Mouse (Mus musculus): ENCODE results near the gene Polr2h. TPM values are rescaled to one million over a fixed set of nuclear protein-coding genes. Genes with fewer than 3 reads are reported as not detected.

Gene Polr2h
- polyA plus RNA-seq, 1 experiment from 2014 or later = 50.5 TPM

DNA sequence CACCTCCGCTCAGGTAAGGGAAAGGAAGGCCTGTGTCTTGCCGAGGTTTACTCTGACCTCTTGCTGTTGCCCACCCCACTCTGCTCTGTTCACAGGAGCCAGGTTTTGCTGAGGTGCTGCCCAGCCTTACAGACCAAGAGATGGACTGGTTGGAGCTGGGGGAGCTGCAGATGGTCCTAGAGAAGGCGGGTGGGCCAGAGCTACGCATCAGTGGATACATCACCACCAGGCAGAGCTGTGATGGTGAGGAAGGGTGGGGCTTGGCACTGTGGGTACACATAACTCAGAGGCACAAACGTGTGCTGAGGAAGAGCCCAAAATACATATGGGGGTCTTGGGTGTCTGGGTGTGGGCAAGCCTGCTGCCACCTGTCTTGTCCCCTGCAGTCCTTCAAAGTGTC is 18.2 kb downstream of the Polr2h start:
- Histone ChIP-seq H3K9ac (no peak overlapping the region), H3K27ac (ENCODE audit: poor library complexity, severe bottlenecking) (no peak overlapping the region), H3K36me3 (no peaks in the 10 kb centered on the region), H3K4me1 (replicated peaks) (peaks cover 19% of the 10 kb centered on the region), H3K27me3 (replicated peaks) (peaks cover 68% of the 10 kb centered on the region), H3K9me3 (replicated peaks) (no peaks in the 10 kb centered on the region), H3K4me3 (no peak overlapping the region), H3K4me2 (no peak overlapping the region)
- WGBS = 68% methylated on average over 5 of the region's 5 CpGs
- no peak for ATAC-seq (ENCODE audit: insufficient number of reproducible peaks, low FRiP score)

DNA sequence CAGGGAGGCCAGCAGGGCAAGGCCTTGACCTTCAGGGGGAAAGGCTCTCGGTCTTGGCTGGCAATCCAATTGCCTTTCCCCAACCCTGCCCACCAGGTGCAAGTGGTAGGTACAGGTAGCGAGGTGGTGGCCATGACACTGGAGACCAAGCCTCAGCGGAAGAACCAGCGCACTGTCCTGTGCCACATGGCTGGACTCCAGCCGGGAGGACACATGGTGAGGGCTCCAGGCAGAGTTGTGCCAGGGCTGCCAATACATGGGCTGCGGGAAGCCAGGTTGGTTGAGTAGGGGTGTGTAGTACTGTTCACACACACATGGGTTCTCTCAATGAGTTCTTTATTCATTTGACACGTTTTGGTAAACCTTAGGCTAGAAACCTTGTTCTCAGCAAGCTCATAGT is 18.7 kb downstream of the Polr2h start:
- Histone ChIP-seq H3K27ac (ENCODE audit: poor library complexity, severe bottlenecking) (no peak overlapping the region), H3K4me3 (no peak overlapping the region), H3K9ac (no peak overlapping the region), H3K9me3 (replicated peaks) (no peaks in the 10 kb centered on the region), H3K27me3 (replicated peaks) (peaks cover 68% of the 10 kb centered on the region), H3K4me2 (no peak overlapping the region), H3K36me3 (no peaks in the 10 kb centered on the region), H3K4me1 (replicated peaks) (peaks cover 19% of the 10 kb centered on the region)
- no peak for ATAC-seq (ENCODE audit: insufficient number of reproducible peaks, low FRiP score)
- 81% methylated on average over 7 of the region's 7 CpGs for WGBS

DNA sequence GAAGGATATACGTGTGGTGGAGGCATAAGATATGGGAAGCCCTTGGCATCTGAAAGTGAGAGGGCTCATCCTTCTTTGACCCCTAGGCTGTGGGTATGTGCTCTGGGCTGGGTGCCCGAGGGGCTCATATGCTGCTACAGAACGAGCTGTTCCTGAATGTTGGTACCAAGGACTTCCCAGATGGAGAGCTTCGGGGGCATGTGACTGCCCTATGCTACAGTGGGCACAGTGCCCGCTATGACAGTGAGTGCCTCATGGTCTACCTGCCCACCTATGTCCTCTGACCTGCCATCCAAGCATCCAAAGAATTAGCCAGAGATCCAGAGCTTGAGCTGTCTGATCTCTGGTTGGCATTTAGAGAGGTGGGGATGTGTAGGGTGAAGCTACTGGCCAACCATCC is 19.4 kb downstream of the Polr2h start:
- H3K4me1 ChIP-seq (replicated peaks) = peaks cover 19% of the 10 kb centered on the region
- ATAC-seq (ENCODE audit: insufficient number of reproducible peaks, low FRiP score) = no peak
- H3K9ac ChIP-seq = no peak overlapping the region
- WGBS = 80% methylated on average over 5 of the region's 5 CpGs
- peaks cover 62% of the 10 kb centered on the region for H3K27me3 ChIP-seq (replicated peaks)
- H3K36me3 ChIP-seq = no peaks in the 10 kb centered on the region
- no peak overlapping the region for H3K27ac ChIP-seq (ENCODE audit: poor library complexity, severe bottlenecking)
- H3K4me2 ChIP-seq = no peak overlapping the region
- no peak overlapping the region for H3K4me3 ChIP-seq
- no peaks in the 10 kb centered on the region for H3K9me3 ChIP-seq (replicated peaks)

DNA sequence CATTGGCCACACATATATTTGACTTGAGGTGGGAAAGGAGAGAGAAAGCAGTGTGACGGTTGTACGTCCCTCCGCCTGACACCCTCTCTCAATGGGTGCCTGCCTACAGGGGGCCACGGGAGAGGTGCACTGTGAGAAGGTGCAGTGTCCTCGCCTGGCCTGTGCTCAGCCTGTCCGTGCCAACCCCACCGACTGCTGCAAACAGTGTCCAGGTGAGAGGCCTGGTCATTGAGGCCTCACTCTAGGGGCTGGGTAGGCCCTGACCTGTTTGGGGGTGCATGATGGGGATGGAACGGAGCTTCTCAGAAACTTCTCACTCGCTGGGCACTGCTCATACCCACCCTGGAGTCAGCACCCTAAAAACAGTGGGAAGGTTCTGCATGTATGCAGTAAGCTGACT is 22.4 kb downstream of the Polr2h start:
- 76% methylated on average over 9 of the region's 9 CpGs for WGBS
- Histone ChIP-seq H3K9me3 (replicated peaks) (no peaks in the 10 kb centered on the region), H3K27me3 (replicated peaks) (peaks cover 40% of the 10 kb centered on the region), H3K4me2 (no peak overlapping the region), H3K36me3 (no peaks in the 10 kb centered on the region), H3K27ac (ENCODE audit: poor library complexity, severe bottlenecking) (no peak overlapping the region), H3K9ac (no peak overlapping the region), H3K4me1 (replicated peaks) (no peaks in the 10 kb centered on the region), H3K4me3 (no peak overlapping the region)
- no peak for ATAC-seq (ENCODE audit: insufficient number of reproducible peaks, low FRiP score)

DNA sequence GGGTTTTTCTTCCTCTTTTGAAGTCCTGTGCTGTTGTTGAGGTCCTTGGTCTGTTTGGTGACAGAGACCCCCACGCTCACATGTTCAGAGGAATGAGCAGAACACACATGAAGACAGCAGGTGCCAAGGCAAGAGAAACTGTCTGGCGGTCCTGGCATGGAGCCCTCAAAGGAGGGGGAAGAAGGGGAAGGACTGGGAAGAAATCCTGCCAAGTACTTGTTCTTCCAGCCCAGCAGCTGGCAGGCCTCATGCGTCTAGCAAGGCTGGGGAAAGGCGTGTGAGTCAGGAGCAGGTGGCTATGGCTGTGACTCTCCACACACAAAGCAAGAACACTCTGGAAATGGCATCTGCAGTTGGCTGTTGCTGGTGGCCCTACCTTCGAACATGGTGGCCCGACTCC is 29.2 kb downstream of the Polr2h start:
- Histone ChIP-seq H3K9me3 (replicated peaks) (no peaks in the 10 kb centered on the region), H3K27me3 (replicated peaks) (no peaks in the 10 kb centered on the region), H3K9ac (no peak overlapping the region), H3K4me3 (no peak overlapping the region), H3K27ac (ENCODE audit: poor library complexity, severe bottlenecking) (no peak overlapping the region), H3K4me1 (replicated peaks) (no peaks in the 10 kb centered on the region), H3K4me2 (no peak overlapping the region), H3K36me3 (no peaks in the 10 kb centered on the region)
- 74% methylated on average over 6 of the region's 6 CpGs for WGBS
- ATAC-seq (ENCODE audit: insufficient number of reproducible peaks, low FRiP score) = no peak

DNA sequence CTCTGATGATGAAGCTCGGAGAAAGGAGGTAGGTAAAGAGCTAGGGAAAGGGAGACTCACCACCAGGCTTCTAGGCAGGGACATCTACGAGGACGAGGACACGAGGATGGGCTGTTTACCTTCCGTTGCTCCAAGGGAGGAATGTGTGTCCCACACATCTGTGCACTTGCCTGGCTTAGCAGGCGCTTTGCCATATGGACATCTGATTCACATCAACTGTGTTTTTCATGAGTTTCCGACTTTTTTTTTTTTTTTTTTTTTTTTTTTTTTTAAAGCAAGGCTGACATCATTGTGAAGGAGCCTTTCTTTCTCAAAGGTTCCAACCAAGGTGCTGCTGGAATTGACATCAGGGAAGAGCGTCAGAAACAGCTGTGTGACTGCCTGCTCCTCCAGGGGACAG is 33.1 kb downstream of the Polr2h start:
- no peaks in the 10 kb centered on the region for H3K36me3 ChIP-seq
- no peaks in the 10 kb centered on the region for H3K4me1 ChIP-seq (replicated peaks)
- H3K9ac ChIP-seq = no peak overlapping the region
- H3K4me3 ChIP-seq = no peak overlapping the region
- H3K9me3 ChIP-seq (replicated peaks) = 0 out of 2 replicates have a peak, but pooled peaks cover 2% of the 10 kb centered on the region
- ATAC-seq (ENCODE audit: insufficient number of reproducible peaks, low FRiP score) = no peak
- no peaks in the 10 kb centered on the region for H3K27me3 ChIP-seq (replicated peaks)
- 47% methylated on average over 8 of the region's 8 CpGs for WGBS
- no peak overlapping the region for H3K4me2 ChIP-seq
- H3K27ac ChIP-seq (ENCODE audit: poor library complexity, severe bottlenecking) = no peak overlapping the region

DNA sequence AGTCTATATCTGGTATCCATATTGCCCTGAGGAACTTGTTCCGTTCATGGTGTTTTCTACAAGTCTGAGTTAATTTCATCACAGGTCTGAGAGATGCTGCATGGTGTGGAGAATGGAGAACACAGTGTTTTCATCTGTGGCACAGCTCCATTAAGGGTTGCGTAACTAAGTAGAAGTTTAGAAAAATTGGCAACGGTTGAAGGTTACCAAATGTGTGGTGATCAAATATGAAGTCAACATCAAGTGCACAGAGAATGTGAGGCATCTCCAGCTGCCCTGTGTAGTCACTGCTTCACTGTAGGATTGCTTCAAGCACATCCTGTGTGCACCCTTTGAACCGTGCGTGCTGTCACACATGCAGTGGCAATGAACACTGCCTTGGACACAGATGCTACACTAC is 38.6 kb downstream of the Polr2h start:
- H3K27me3 ChIP-seq (replicated peaks) = no peaks in the 10 kb centered on the region
- H3K36me3 ChIP-seq = no peaks in the 10 kb centered on the region
- no peaks in the 10 kb centered on the region for H3K4me1 ChIP-seq (replicated peaks)
- ATAC-seq (ENCODE audit: insufficient number of reproducible peaks, low FRiP score) = no peak
- 0 out of 2 replicates have a peak, but pooled peaks cover 2% of the 10 kb centered on the region for H3K9me3 ChIP-seq (replicated peaks)
- WGBS = 83% methylated on average over 5 of the region's 5 CpGs
- H3K27ac ChIP-seq (ENCODE audit: poor library complexity, severe bottlenecking) = no peak overlapping the region
- H3K4me3 ChIP-seq = no peak overlapping the region
- H3K4me2 ChIP-seq = no peak overlapping the region
- H3K9ac ChIP-seq = no peak overlapping the region

DNA sequence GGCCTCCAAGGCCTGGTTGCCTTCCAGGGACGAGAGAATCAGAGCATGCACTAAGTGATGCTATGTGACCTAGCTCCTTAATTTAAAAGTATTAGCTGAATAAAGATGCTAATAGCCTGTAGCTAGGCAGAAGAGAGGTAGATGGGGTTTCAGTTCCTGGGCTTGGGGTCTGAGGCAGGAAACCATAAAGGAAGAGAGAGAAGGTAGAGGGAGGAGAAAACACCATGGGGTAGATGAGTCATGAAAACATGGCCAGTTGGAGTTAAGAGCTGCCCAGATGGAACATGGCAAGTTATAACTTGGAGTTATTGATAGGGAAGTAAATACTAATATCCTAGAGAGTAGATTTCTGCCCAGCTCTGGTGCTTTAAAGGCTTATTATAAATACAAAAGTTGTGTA is 39.9 kb downstream of the Polr2h start:
- 71% methylated on average over 1 of the region's 1 CpGs for WGBS
- no peaks in the 10 kb centered on the region for H3K4me1 ChIP-seq (replicated peaks)
- ATAC-seq (ENCODE audit: insufficient number of reproducible peaks, low FRiP score) = no peak

DNA sequence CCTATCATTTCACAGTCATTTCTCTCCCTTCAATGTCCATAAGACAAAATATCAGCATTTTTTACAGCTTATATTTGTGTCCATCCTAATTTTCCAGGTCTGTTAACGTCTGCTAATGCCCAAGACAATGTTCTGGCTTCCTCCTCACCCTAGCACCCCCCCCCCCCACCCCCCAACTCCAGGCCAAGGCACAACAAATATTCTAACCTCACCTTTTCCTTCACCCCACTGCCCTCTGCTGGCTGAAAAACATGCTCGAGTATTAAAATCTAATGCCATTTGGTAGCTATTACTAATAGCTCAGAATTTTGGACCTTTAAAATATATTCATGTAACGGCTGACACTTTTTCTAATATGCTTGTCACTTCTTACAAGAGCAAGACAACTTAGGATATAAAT is 44.2 kb downstream of the Polr2h start:
- Histone ChIP-seq H3K27me3 (replicated peaks) (no peaks in the 10 kb centered on the region), H3K4me2 (no peak overlapping the region), H3K9ac (no peak overlapping the region), H3K9me3 (replicated peaks) (no peaks in the 10 kb centered on the region), H3K36me3 (no peaks in the 10 kb centered on the region), H3K27ac (ENCODE audit: poor library complexity, severe bottlenecking) (no peak overlapping the region), H3K4me1 (replicated peaks) (no peaks in the 10 kb centered on the region), H3K4me3 (no peak overlapping the region)
- ATAC-seq (ENCODE audit: insufficient number of reproducible peaks, low FRiP score) = no peak
- 12% methylated on average over 3 of the region's 3 CpGs for WGBS

More for the DNA sequence above, 39.9 kb downstream of the Polr2h start:
- Histone ChIP-seq H3K9me3 (replicated peaks) (0 out of 2 replicates have a peak, but pooled peaks cover 2% of the 10 kb centered on the region), H3K9ac (no peak overlapping the region), H3K36me3 (no peaks in the 10 kb centered on the region), H3K4me2 (no peak overlapping the region), H3K27me3 (replicated peaks) (no peaks in the 10 kb centered on the region), H3K27ac (ENCODE audit: poor library complexity, severe bottlenecking) (no peak overlapping the region), H3K4me3 (no peak overlapping the region)

DNA sequence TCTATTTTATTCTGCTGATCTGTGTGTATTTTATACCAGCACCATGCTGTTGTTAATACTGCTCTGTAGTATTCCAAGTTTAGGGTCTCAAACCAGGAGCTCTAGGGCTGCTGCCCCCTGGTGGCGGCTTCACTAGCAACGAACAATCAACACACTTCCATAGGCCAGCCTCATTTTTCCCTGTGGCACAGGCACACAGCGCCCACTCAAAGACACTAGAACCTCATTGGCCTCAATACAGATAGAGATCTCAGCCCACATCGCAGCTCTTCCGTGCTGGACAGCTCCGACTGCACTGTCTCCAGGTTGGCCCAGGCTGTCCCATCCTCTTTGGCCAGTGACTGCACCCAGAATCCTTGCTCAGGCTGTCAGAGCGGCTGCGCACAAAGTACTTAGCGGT is 47.8 kb downstream of the Polr2h start:
- no peaks in the 10 kb centered on the region for H3K9me3 ChIP-seq (replicated peaks)
- no peak overlapping the region for H3K9ac ChIP-seq
- H3K27me3 ChIP-seq (replicated peaks) = no peaks in the 10 kb centered on the region
- H3K27ac ChIP-seq (ENCODE audit: poor library complexity, severe bottlenecking) = no peak overlapping the region
- 43% methylated on average over 9 of the region's 9 CpGs for WGBS
- no peak for ATAC-seq (ENCODE audit: insufficient number of reproducible peaks, low FRiP score)
- H3K36me3 ChIP-seq = no peaks in the 10 kb centered on the region
- H3K4me1 ChIP-seq (replicated peaks) = no peaks in the 10 kb centered on the region
- no peak overlapping the region for H3K4me3 ChIP-seq
- no peak overlapping the region for H3K4me2 ChIP-seq

Measured in heart, embryonic 12.5 days (tissue).